Mouse (Mus musculus) neural tube, embryonic 11.5 days (tissue): ENCODE measurements around the gene Ppp2r5c. TPM values are rescaled to one million over a fixed set of nuclear protein-coding genes. Genes with fewer than 3 reads are reported as not detected.

ENCODE experiments used
- ATAC-seq: fragments of 200-750 bp; cut with Nextera tagmentation; 2 replicates; pipeline ENCODE4 v1.8.0; 2017; ENCODE audit warnings: moderate number of reproducible peaks, mild to moderate bottlenecking, moderate TSS enrichment, moderate library complexity; ENCODE audit not compliant: insufficient read depth, low FRiP score, low TSS enrichment
- DNase-seq: peaks from one replicate; pipeline ENCODE4 v3.0.0-alpha.2; 2015; ENCODE audit warnings: low spot score
- H3K27ac ChIP-seq: fragments of 300-500 bp; sonication (generic); 2 replicates; pipeline ENCODE4 v1.5.1; 2014; ENCODE audit warnings: low read depth, mild to moderate bottlenecking, low read length
- H3K27me3 ChIP-seq: fragments of 300-500 bp; sonication (generic); 2 replicates; pipeline ENCODE4 v1.6.1; 2014; ENCODE audit warnings: mild to moderate bottlenecking, low read length, mixed read lengths; ENCODE audit not compliant: control insufficient read depth, insufficient read depth
- H3K36me3 ChIP-seq: fragments of 300-500 bp; sonication (generic); 2 replicates; pipeline ENCODE4 v1.6.1; 2014; ENCODE audit warnings: mild to moderate bottlenecking, low read length, moderate library complexity, mixed read lengths; ENCODE audit not compliant: control insufficient read depth, insufficient read depth
- H3K4me1 ChIP-seq: fragments of 300-500 bp; sonication (generic); 2 replicates; pipeline ENCODE4 v1.6.1; 2014; ENCODE audit warnings: low read length, mixed read lengths; ENCODE audit not compliant: control insufficient read depth, insufficient read depth
- H3K4me2 ChIP-seq: fragments of 300-500 bp; sonication (generic); 2 replicates; pipeline ENCODE4 v1.6.1; 2014; ENCODE audit warnings: low read depth, mild to moderate bottlenecking, moderate library complexity
- H3K4me3 ChIP-seq: fragments of 300-500 bp; sonication (generic); 2 replicates; pipeline ENCODE4 v1.5.1; 2014; ENCODE audit warnings: low read depth, low read length
- H3K9ac ChIP-seq: fragments of 300-500 bp; sonication (generic); 2 replicates; pipeline ENCODE4 v1.6.1; 2014; ENCODE audit warnings: mild to moderate bottlenecking, low read length
- H3K9me3 ChIP-seq: fragments of 300-500 bp; sonication (generic); 2 replicates; pipeline ENCODE4 v1.6.1; 2016; ENCODE audit warnings: low read length; ENCODE audit not compliant: control insufficient read depth
- WGBS: fragments of 180-500 bp; shearing (Covaris S2); extraction: QIAGEN DNeasy Blood & Tissue Kit; methylation state at CpG from one replicate; pipeline ENCODE4 v1.1.7; 2014; 5-methylcytosine and 5-hydroxymethylcytosine counted together
- polyA plus RNA-seq: library from polyadenylated mRNA; unstranded; fragments of >200 nt; fragmentation: Nextera tagmentation; extraction: Ambion mirVana; gene quantifications from 2 replicates; pipeline ENCODE4 v1.2.1, GENCODE M21; 2014

Ppp2r5c gene
- polyA plus RNA-seq: 164 and 170 TPM in 2 replicates

DNA sequence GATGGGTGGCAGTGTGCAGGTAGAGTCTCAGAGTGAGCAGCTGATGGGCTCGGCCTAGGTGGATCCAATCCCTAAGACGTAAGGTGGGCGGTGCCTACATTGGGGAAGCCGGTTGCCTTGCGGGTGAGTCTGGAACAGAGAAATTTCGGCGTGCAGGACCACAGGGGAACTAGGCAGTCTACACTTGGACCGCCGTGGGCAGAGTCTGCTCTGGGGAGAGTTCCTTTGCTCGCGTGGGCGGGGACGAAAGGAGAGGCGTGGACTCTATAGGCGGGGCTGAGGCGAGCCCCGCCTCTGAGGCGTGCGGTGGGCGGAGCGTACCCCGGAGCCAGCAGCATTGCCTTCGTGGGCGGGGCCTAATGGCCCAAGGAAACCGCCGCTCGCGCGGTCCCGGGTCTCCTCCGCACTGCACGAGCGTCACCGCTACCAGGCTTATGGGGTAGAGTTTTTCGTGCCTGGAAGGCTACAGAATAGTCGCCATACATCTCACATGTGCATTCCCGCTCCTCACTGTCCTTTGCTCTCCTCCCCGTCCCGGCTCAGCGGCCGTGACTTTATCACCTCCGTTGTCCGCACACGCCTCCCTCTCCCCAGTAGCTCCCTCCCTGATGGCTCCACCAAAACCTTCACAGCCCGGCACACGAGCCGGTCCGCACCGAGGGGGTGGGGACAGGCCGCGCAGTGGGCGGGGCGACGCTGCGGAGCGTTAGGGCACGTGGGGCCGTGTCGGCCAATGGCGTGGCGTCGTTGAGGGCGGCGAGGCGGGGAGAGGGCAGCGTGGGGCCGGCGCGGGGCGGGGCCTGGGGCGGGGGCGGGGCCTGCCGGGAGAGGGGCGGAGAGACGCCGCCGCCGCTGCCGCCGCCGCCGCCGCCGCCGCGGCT, at the start of gene Ppp2r5c:
TSS of gene Ppp2r5c (plus strand) at position 831 of the 881 bp plus-strand sequence.
- DNase-seq: peak; percentile 97
- Histone ChIP-seq H3K36me3 (no peaks in the 10 kb centered on the region), H3K9ac (peak within 1 kb of the TSS; percentile 82), H3K4me1 (peaks cover 5% of the 10 kb centered on the region; the same call in 1 of the 2 replicates), H3K9me3 (no peaks in the 10 kb centered on the region), H3K27ac (peak within 1 kb of the TSS; percentile 91), H3K27me3 (no peaks in the 10 kb centered on the region), H3K4me2 (peak within 1 kb of the TSS; percentile 88), H3K4me3 (peak within 1 kb of the TSS; percentile 86)
- WGBS: under 1% methylated on average over 74 of the region's 86 CpGs
- peak; percentile 97 for ATAC-seq

GRCm38 (mm10) chr12:110398351-110398750, 48.6 kb upstream of the Ppp2r5c start:
- Histone ChIP-seq H3K4me1 (no peaks in the 10 kb centered on the region), H3K9ac (no peak overlapping the region), H3K4me3 (no peak overlapping the region), H3K27me3 (no peaks in the 10 kb centered on the region), H3K9me3 (no peaks in the 10 kb centered on the region), H3K36me3 (no peaks in the 10 kb centered on the region), H3K4me2 (no peak overlapping the region), H3K27ac (no peak overlapping the region)
- 42% methylated on average over 8 of the region's 8 CpGs for WGBS
- ATAC-seq: no peak
- peak; percentile 79 for DNase-seq

DNA sequence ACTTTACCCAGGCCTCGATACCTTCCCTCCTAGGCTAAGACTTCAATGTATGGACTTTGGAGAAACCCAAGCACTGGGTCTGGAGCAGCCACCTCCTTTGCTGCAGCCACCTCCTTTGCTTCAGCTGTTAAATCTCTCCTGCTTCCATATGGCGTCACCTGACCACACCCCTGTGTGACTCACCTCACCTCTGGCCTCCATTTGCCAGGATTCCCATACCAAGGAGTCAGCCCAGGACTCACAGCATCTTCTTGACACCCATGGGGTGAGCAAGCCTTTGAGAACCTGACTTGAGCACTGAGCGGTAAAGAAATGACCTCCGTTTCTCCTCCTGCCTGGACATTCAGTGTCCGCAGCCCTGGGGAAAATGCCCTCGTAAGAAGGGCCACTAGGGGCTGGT, 47.8 kb upstream of the Ppp2r5c start:
- 88% methylated on average over 6 of the region's 6 CpGs for whole genome bisulfite sequencing
- Histone ChIP-seq H3K27me3 (no peaks in the 10 kb centered on the region), H3K27ac (no peak overlapping the region), H3K4me3 (no peak overlapping the region), H3K9ac (no peak overlapping the region), H3K9me3 (no peaks in the 10 kb centered on the region), H3K4me2 (no peak overlapping the region), H3K36me3 (no peaks in the 10 kb centered on the region), H3K4me1 (no peaks in the 10 kb centered on the region)
- no peak for DNase-seq
- ATAC-seq: no peak

- H3K4me1 ChIP-seq: no peaks in the 10 kb centered on the region
- ATAC-seq (no peak), DNase-seq (no peak)
- no peaks in the 10 kb centered on the region for H3K36me3 ChIP-seq
- no peak overlapping the region for H3K4me3 ChIP-seq
- H3K9ac ChIP-seq: no peak overlapping the region
- no peaks in the 10 kb centered on the region for H3K9me3 ChIP-seq
- H3K27me3 ChIP-seq: no peaks in the 10 kb centered on the region
- WGBS: 87% methylated on average over 5 of the region's 5 CpGs
- H3K27ac ChIP-seq: no peak overlapping the region
- no peak overlapping the region for H3K4me2 ChIP-seq
These were observed 46.0 kb upstream of the Ppp2r5c start for GRCm38 (mm10) chr12:110400936-110401335.

DNA sequence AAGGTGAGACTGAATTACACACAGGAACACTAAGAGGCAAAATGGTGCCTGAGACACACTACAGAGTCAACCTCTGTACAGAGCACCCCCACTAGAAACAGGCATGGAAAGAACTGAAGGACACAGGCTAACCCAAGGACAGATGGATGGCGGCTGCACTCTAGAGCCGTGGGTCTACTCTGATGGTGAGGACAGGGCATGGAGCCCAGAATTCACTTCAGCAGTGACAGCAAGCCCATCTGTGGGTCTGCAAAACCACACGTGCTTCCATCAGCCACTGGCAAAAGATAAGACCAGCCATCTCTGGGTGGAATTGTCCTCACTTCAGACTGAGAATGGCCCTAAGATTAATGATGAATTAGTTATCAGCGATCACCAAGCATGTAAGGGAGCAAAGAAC, 45.0 kb upstream of the Ppp2r5c start:
- Histone ChIP-seq H3K9ac (no peak overlapping the region), H3K4me1 (no peaks in the 10 kb centered on the region), H3K4me3 (no peak overlapping the region), H3K27me3 (no peaks in the 10 kb centered on the region), H3K9me3 (no peaks in the 10 kb centered on the region), H3K36me3 (no peaks in the 10 kb centered on the region), H3K27ac (no peak overlapping the region), H3K4me2 (no peak overlapping the region)
- ATAC-seq (no peak), DNase-seq (no peak)
- 91% methylated on average over 4 of the region's 4 CpGs for WGBS

DNA sequence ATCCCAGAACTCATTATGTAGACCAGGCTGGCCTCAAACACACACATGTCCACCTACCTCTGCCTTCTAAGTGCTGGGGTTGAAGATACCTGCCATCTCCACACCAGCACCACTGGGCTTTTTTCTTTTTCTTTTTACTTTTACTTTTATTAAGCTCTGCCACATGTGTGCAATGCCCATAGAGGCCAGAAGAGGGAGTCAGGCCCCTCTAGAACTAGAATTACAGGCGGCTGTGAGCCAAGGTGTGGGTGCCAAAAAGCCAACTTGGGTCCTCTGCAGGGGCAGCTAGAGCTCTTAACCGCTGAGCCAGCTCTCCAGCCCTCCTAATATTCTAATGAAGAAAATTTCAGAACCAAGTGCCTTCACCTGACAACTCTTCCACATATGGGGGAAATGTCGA, 30.7 kb upstream of the Ppp2r5c start:
- Histone ChIP-seq H3K9me3 (no peaks in the 10 kb centered on the region), H3K36me3 (no peaks in the 10 kb centered on the region), H3K4me3 (no peak overlapping the region), H3K4me2 (no peak overlapping the region), H3K9ac (no peak overlapping the region), H3K4me1 (no peaks in the 10 kb centered on the region), H3K27me3 (no peaks in the 10 kb centered on the region), H3K27ac (no peak overlapping the region)
- whole genome bisulfite sequencing: 52% methylated on average over 3 of the region's 3 CpGs
- DNase-seq (no peak), ATAC-seq (no peak)

DNA sequence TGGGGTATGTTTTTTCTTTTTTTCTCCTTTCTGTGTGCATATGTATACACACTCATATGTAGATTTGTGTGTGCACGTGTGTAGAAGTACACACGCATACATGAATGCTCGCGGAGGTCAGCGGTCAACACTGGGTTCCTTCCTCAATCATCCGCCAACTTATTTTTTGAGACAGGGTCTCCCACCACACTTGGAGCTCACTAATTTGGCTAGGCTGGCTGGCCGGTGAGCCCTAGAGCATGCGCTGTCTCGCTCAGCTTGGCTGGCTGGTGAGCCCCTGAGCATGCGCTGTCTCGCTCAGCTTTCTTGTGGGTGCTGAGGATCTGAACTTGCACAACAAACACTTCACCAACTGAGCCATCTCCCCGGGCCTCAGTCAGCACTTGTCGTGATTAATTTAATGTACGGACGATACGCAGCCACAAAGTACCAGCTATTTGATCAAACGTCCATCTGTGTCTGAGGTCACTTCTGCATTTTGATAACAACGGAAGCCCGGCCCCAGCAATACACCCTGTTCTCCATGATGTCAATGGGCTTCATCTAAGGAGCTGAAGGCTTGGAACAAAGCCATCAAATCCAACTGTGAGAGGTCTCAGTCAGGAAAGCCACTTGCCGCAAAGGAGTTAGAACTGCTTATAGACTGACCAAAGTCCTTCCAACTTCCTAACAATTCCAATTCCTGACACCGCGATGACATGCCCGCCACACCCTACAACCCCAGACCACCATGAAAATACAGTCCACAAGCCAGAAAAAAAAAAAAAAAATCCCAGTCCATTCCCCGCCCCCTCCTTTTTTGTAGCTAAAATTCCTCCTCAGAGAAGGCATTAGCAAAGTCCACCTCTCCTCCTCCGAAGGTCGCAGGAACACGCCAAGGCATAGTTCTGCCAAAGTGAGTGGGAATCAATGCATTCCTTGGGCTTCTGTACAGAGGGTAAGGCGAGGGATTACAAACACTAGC, 29.6 kb upstream of the Ppp2r5c start:
- H3K9me3 ChIP-seq: no peaks in the 10 kb centered on the region
- no peaks in the 10 kb centered on the region for H3K4me1 ChIP-seq
- H3K4me2 ChIP-seq: no peak overlapping the region
- WGBS: 56% methylated on average over 28 of the region's 28 CpGs
- H3K9ac ChIP-seq: 0 out of 2 replicates have a peak overlapping the region, but pooled peaks have one; percentile 18
- H3K27ac ChIP-seq: no peak overlapping the region
- DNase-seq: no peak
- H3K36me3 ChIP-seq: no peaks in the 10 kb centered on the region
- no peak for ATAC-seq
- no peak overlapping the region for H3K4me3 ChIP-seq
- no peaks in the 10 kb centered on the region for H3K27me3 ChIP-seq

DNA sequence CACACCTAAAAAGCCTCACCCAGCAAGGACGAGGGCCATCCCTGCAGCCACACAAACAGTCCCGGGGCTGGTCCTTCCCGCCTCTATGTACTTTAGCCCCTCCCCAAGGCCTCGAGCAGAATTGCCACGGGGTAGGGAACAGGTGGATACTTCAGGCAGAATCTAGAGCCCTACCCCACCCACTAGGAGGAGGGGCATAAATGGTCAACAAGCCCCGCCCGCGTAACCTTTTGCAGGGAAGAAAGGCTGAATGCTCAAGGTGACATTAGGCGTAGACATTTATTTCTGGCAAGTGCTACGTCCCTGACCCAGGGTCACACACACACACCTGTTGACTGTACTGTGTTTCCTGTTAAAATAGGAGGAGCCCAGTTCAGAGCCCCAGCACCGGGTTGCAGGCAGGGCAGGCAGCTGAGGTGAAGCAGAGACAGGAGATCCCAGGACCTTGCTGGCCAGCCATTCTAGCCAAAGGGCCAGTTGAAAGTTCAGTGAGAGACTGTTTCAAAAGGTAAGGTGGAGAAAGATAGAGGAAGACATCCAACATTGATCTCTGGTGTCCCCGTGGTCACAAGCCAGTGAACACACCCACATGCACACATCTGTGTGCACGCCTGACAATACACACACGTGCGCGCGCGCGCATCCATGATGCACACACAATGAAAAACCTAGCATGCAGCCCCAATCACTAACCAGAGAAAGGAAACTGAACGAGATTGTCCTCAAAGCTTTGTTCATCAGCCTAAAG, 28.8 kb upstream of the Ppp2r5c start:
- Histone ChIP-seq H3K27me3 (no peaks in the 10 kb centered on the region), H3K27ac (no peak overlapping the region), H3K4me3 (no peak overlapping the region), H3K9me3 (no peaks in the 10 kb centered on the region), H3K9ac (0 out of 2 replicates have a peak overlapping the region, but pooled peaks have one; percentile 18), H3K36me3 (no peaks in the 10 kb centered on the region), H3K4me1 (no peaks in the 10 kb centered on the region), H3K4me2 (no peak overlapping the region)
- ATAC-seq (no peak), DNase-seq (no peak)
- 51% methylated on average over 20 of the region's 20 CpGs for WGBS
